Mouse (Mus musculus) A20 (cell line): ENCODE data around the gene Mllt10.
"Not testable (repeated sequence)": the region's sequence is repeated elsewhere in the genome, so short reads cannot be mapped to it uniquely, and the experiment has no call there.

Experiments used
- DNase-seq: peaks from one replicate; pipeline ENCODE4 v3.0.0-alpha.2; 2011; ENCODE audit warnings: low read depth, low spot score

Mllt10 gene

DNA sequence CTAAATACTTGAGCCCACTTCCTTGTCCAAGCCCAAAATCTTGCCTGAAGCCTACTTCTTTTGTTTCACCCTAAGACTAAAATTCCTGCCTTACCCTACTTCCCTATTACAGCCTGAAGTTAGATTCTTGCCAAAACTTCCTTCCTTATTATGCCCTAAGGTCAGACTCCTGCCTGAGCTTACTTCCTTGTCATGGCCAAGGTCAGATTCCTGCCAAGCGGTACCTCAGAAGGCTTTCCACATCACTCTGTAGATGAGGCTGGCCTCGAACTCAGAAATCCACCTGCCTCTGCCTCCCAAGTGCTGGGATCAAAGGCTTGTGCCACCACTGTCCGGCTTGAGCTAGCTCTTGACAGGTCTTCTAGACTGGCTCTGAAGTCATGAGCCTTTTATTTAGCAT is 32.7 kb downstream of the Mllt10 start:
- not testable (repeated sequence) for DNase-seq

DNA sequence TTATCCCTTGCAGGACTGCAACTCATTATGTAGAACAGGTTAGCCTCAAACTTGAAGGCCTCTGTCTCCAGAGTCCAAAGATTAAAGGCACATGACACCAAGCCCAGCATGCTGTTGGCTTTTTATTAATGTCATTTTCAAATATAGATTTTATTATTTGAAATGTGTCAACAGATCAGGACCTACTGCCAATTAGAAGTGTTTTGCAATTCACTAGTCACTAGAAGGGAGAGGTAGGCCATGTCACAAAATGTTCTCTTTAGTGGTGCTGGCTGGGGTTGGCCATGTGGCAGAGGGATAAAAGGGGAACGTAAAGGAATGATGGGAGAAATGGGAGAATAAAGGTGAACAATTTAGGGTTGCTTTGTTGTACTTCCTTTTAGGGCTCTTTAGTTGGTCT is 38.8 kb downstream of the Mllt10 start:
- DNase-seq = peak; percentile 23

DNA sequence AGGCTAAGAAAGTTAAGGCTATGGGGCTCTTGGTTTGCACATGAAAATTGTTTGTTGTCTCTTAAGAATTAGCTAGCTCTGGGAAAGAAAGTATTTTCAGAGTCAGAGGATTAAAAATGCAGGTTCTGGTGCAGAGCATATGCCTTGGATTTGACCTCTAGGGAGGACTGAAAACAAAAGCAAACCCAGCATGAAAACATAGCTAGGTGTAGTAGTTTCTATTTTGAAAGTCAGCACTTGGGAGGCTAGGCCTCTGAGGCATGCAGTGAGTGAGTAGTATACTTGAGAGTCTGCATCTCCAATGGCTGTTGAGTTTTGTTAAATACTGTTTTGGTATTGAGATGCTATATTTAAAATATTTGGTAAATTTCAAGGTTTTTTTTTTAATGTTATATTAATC is 39.3 kb downstream of the Mllt10 start:
- DNase-seq = peak; percentile 39

GRCm38 (mm10) chr2:18095804-18096203 is 40.8 kb downstream of the Mllt10 start:
- DNase-seq = peak; percentile 37

GRCm38 (mm10) chr2:18100914-18101313 is 45.9 kb downstream of the Mllt10 start:
- DNase-seq = peak; percentile 45

GRCm38 (mm10) chr2:18107561-18107960 is 52.5 kb downstream of the Mllt10 start:
- DNase-seq = no peak

GRCm38 (mm10) chr2:18108214-18108613 is 53.2 kb downstream of the Mllt10 start:
- DNase-seq = no peak

- no peak for DNase-seq
Observed at GRCm38 (mm10) chr2:18111411-18111810, 56.4 kb downstream of the Mllt10 start.

GRCm38 (mm10) chr2:18116432-18116831 is 61.4 kb downstream of the Mllt10 start:
- no peak for DNase-seq

DNA sequence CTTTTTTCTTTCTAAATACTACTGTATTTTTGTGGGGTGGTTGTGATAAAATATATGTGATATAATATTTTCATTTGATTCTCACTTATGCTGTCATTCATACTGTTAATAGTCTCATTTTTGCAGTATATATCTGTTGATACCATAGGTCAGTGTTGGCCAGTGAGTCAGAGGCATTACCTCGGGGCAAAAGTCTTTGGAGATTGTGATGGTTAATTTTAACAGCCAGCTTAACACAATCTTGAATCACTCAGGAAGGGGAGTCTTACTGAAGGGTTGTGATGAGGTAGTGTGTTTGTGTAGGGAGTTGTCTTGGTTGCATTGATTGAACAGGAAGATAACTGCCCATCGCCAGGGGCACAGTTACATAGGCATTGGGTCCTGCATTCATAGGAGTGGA is 83.1 kb downstream of the Mllt10 start:
- no peak for DNase-seq

DNA sequence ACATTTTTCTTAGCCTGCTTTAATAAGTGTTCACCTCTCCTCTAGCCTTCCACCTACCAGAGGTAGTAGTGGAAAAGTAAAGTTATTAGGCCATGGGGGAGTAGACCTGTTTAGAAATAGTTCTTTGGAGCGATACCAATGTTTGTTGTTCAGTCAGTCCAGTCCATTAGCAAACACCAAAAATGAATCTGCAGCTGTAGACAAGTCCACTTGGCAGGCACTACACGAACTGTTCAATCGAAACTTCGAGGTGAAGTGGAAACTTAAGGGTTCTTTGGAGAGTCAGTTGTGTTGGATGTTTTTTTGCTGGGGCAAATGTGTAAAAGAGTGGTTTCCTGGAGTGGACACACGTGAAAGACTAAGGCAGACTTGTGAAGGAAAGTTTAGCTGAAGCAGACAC is 84.6 kb downstream of the Mllt10 start:
- DNase-seq = no peak

DNA sequence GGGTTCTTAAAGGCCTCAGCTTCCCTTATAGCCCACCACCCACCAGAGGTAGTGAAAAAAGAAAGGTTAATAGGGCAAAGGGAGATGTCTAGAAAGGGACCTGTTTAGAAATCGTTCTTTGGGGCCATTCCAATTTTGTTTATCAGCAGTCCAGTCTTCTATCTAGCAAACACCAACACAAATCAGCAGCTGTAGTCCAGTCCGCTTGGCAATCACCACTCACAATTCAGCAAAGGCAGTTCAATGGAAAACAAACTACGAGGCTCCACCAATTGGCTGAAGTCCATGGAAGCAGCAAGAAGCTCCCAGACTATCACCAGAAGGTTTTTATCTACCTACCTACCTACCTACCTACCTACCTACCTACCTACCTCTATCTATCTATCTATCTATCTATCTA is 101.1 kb downstream of the Mllt10 start:
- no peak for DNase-seq

DNA sequence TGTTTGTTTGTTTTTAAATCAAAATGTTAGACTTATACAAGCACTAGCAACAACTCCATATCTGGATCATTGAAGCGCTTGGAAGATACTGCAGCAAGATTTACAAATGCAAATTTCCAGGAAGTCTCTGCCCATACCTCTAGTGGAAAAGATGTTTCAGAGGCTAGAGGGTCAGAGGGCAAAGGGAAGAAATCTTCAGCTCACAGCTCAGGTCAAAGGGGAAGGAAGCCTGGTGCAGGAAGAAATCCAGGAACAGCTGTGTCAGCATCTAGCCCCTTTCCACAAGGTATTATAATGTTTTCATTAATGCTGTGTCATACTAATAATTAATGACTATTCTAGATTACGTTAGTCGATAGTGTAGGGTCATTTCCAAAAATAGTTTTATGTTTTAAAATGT is 104.4 kb downstream of the Mllt10 start:
- DNase-seq = no peak

- no peak for DNase-seq
Observed at GRCm38 (mm10) chr2:18160992-18161391, 106.0 kb downstream of the Mllt10 start.

DNA sequence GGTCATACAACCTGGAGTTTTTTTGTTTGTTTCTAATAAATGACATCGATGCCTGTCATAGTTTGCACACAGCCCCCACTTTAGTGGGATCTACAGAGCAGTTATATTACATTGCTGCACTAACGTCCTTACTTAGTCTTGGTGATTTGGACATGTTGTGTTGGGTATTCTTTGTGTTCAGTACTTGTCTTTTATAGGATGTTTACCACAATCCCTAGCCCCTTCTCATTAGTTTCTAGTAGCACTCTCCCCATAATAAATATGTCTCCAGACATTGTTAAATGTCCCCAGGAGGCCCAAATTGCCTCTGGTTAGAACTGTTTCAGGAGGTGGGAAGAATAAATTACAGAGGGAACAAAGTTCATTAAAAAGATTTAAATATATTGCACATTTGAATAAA is 110.5 kb downstream of the Mllt10 start:
- no peak for DNase-seq

- no peak for DNase-seq
Observed at GRCm38 (mm10) chr2:18169174-18169948, 114.3 kb downstream of the Mllt10 start.

- DNase-seq = no peak
Observed at GRCm38 (mm10) chr2:18175234-18175633, 120.2 kb downstream of the Mllt10 start.

- DNase-seq = no peak
Observed at GRCm38 (mm10) chr2:18176235-18176634, 121.2 kb downstream of the Mllt10 start.

DNA sequence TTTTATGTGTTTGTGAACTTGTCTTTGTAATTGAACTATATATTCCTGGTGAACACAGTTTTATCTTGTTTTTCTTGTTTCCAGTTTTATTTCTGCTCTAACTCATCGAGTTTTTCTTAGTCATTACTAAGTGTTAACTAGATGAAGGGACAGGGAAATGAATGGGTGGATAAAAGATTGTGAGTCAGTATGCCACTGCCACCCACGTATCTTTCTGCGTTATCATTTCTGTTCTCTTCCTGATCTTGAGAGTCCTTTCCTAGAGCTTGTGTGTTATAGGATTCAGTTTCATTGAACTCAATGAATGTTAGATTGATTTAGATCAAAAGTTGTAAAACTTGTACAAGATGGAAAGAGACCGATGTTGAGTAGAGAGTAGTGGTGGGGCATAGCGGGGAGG is 125.3 kb downstream of the Mllt10 start:
- DNase-seq = no peak

DNA sequence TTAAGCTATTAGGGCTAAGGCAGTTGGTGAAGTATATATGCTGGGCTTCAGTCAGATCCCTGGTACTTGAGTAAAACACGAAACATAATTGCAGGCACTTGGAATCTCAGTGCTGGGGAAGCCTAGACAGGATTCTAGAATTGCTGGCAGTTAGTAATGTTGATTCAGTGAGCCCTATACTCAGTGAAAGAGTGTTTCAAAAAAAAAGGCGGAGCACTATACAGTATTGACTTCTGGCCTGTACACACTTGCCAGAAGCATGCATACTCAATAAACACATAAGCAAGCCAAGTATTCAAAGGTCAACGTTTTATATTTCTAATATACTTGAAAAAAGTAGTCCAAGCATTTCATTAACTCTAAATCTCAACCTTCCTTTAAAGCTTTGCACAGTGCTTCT is 126.6 kb downstream of the Mllt10 start:
- DNase-seq = no peak

DNA sequence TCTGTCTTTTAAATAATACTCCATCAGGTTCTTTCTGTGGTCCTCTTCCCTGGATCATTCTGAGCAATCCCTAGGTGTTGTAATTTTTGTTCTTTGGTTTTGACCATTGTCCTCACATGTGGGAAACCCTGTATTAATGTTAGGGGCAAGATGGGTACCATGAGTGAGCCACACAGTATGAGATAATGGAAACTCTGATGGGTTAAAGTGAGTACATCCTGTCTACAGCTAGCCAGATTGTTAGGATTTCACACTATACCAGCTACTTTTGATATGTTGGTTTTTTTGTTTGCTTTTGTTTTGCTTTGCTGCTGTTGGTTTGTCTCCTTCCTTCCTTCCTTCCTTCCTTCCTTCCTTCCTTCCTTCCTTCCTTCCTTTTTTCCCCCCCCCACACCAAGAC is 128.0 kb downstream of the Mllt10 start:
- no peak for DNase-seq

DNA sequence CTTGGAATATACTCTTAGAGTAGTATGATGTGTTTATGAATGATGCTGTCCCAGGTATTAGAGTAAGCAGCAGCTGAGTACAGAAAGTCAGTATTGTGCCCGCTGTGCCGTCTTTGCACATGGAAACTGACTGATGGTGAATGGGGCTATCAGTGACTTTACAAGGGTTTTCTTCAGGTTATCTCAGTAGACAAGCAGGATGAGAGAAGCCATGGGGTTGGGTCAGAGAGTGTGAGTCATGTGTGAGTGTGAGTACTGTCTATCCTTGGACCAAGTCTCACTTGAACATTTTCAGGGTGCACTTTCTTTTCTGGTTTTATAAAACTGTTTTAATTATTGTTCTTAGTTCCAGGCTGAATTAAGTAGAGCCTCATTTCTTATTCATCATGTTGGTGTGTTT is 133.3 kb downstream of the Mllt10 start:
- DNase-seq = no peak

- DNase-seq = no peak
Observed at GRCm38 (mm10) chr2:18195285-18195684, 140.2 kb downstream of the Mllt10 start.
